Mouse (Mus musculus) left cerebral cortex, postnatal 14 days (tissue): ENCODE measurements around the gene Otub1. TPM values are rescaled to one million over a fixed set of nuclear protein-coding genes. Genes with fewer than 3 reads are reported as not detected.

Source experiments
- DNase-seq, 2 experiments: peaks; one replicate each; pipeline ENCODE4 v3.0.0; 2021 to 2022; ENCODE audit warnings: low spot score in 2 of 2, mixed read lengths in 1 of 2
- intact Hi-C: fragments of 180-260 bp; cut with DNase I; formaldehyde crosslinking; loops from one replicate; pipeline ENCODE4 v1.15.1; 2025
- total RNA-seq, 2 experiments: library from RNA; stranded (reverse); gene quantifications; 2 replicates each; pipeline ENCODE4 v1.2.3; 2021

The Otub1 gene
- total RNA-seq, 2 experiments from 2014 or later = 268 to 271 TPM

DNA sequence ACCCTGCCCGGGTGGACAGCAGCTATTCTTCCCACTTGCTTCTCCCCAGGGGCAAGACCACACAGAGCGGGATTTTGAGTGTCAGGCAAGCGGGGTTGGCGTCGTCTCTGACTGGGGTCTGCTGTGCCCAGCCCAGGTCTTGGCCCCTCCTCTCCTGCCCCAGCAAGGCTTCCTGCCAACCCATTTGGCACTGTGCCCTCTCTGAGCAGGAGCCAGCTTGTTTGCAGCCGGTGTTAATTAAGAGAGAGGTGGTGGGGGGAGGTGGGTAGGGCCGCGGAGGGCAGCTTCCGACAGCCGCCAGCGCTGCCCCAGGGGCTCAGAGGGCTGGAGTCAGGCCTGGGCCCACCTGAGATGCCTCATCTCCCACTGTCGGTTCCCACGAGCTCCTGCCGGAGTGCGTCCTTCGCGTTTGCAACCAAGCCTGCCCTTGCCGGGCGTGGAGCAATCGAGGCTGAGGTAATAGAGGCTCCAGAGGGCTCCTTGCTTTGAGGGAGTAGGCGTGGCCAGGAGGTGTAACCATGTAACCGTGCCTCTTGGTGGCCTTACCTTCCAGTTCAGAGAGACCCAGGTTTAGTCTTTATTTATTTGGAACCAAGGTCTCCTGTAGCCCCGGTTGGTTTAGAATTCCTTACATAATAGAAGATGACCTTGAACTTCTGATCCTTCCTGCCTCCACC, 23.7 kb downstream of the Otub1 start:
- DNase-seq = peak; percentile 73 to 81
- intact Hi-C loops = no loop called here

GRCm38 (mm10) chr19:7181496-7181895, 24.6 kb downstream of the Otub1 start:
- DNase-seq = no peak
- intact Hi-C loops = no loop called here

DNA sequence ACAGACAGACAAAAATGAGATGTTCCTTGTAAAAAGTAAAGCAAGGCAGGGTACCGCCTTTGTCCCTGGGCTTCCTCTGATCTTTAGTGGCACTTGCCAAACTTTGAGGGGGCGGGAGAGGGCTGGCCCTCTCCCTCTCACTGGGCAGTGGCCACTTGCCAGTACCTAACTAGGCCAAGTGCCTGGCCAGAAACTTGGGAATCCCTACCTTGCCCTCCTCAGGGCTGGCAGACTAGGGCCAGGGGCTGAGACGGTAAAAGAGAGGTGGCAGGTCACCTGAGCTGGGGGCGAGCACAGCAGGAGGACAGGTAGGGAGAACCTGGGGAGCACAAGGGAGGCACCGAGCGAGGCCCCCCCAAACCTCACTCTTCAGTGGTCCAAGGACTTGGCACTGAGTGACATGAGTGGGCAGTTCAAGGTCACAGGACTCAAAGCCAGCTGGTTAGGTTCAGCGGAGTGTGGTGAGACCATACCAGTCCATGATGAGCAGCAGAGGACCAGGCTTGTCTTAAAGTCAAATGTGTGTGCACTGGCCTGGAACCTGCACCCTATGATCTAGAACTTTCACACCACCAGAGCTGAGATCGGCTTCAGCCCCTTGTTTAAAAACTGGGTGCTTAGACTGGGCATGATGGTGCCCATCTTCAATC, 25.2 kb downstream of the Otub1 start:
- DNase-seq = no peak
- intact Hi-C loops = no loop called here

DNA sequence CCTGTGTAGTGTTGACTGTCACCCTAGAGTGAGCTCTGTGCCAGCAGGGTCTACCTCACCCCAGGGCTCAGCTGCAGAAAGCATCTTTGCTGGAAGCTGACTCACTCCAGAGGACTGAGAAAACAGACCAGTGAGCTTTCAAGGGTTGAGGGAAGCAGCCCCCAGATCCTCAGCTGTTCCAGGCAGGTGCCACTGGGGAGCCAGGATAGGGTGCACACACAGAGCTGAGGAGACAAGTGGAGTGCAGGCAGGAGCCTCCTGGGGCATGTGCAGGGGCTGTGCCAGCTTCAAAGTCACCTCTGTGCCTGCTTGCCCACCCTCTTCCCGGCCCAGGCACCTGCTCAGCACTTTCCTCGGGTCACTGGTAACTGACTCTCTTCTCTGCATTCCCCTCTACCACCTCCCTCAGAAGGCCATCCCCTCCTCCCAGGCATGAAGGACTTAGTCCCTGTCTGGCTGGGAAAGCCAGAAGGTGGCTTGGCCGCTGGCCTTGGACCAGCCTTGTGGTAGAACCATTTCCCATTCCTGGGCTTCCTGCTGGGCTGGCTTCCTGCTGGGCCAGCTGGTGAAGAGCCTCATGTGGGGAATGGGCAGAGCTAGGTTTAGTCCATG, 27.2 kb downstream of the Otub1 start:
- no peak for DNase-seq
- intact Hi-C loops = no loop called here

DNA sequence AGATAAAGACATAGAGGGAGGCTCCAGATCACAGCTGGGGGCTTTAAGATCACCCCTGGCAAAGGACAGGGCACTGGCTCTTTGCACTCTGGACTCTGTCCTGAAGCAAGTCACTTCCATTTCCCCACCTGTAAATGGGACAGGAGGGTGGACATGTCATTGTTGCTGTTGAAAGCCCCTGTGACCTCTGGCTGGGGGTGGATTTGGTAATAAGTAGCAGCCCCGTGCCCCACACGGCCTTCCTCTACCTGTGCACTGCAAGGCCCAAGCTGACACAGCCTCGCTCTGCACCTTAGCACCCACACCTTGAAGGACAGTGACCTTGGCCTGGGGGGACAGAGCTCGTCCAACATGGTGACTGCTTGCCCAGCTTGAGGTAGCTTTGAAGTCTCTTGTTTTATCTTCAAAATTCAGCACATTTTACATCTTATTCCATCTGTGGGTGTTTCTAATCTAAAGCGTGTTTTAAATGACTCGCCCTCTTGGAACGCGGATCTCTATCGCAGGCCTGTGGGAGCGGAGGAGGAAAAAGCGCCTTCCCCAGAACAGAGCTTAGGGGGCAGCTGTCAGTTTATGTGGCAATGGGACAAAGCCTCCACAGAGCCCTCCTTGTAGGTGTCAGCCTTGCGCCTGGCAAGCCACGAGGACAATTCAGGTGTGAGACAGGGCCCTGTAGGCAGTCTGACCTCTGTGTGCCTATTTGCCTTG, 28.2 kb downstream of the Otub1 start:
- DNase-seq = no peak
- intact Hi-C loops = no loop called here

DNA sequence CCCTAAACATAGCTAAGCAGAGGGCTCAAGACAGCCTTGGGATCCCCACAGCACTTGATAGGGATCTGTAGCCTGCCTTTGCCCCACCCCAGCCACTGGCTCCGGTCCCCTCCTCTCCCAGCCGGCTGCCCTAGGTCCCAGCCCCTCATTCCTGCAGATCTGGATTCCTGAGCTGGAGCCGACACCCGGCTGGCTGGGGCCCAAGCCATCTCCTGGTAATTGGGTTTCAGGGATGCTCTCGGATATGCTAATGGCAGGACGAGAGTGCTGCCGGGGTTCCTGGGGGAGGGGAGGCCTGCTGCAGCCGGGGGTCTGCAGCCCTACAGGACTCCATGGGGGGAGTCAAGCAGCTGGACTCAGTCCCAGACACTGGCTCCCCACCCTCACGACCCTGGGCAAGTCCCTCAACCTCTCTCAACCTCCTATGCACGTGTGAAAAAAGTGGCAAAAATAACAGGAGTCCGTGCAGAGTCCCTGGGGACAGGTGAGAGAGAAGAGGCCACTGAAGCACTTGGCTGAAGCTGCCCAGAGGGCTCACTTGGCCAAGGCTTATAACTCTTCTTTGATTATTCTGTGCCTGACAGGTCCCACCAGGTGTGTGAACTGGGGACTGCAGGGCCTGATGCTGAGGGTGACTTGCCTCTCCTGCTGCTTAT, 29.9 kb downstream of the Otub1 start:
- no peak for DNase-seq
- intact Hi-C loops = no loop called here

DNA sequence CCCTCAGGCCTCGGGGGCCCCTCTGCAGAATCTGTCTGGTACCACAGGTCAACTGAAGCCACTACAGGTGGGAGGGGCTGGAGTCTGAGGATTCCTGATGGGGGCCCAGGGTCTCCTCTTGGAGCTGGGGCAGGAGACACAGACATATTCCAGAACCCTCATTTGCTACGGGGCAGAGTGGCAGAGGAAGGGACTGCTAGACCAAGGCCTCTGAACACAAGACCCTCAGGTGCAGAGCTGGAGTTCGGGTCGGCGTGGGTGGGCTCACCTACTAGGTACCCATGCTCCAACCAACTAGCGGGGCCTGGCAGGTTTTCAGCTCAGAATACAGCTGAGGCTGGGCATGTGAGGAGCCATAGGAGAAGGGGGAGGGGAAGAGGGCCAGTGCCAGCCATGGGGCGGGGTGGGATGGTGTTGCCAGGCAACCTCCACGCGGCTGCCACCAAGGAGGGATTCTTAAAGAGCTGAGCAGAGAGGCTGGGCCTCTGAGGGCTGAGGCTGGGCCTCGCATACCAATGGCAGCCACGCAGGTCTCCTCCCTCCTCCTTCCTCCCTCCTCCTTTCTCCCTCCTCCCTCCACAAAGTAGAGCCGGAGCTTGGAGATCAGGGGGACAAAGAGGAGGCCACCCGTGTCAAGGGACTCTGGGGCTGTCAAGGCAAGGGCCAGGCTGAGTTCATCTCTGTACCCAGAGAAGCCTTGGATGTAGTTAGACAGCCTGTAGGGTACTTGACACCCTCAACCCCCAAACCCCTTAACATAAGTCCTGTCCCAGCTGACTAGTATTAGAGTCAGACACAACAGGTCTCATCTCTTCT, 33.9 kb downstream of the Otub1 start:
- peak; percentile 76 to 85 for DNase-seq
- intact Hi-C loops = no loop called here

- DNase-seq = no peak
- intact Hi-C loops = no loop called here
Measured at GRCm38 (mm10) chr19:7171447-7171846, 34.7 kb downstream of the Otub1 start.

DNA sequence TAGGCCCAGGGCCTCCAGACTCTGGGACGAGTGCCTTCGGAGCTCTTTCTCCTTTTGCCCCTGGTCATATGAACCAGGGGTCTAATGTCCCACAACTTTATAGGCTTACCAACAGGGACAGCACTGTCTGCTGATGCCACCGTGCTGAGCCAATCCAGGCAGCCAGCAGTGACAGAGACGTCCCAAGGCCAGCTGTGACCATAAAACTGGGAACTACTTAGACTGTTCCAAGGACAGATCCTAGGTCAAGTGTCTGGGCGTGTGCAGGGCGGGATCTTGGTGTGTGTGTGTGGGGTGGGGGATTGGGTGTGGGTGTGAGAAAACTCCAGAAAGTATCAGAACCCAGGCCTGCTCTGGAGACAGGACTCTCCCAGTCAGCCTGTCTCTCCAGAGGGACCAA, 35.2 kb downstream of the Otub1 start:
- DNase-seq = no peak
- intact Hi-C loops = no loop called here

DNA sequence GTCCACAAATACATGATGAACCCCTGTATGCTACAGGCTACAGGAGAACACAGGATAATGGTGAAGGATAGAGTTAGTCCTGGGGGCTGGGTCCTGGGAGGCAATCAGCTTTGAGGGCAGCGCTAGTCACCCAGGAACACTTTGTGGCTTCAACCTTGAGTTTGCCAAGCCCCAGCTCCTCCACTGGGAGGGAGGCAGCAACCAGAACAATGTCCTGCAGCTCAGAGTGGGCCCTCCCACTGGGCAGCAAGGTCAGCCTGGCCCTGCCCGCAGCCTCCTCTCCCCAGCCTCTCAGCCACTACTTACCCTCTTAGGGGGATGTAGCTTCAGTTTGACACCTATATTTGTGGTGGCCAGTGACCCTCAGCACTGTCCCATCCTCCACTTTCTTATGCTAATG, 37.7 kb downstream of the Otub1 start:
- intact Hi-C loops = loop anchor here (5.0 kb wide), 1 partner anchor 34 kb away; no protein-coding TSS in a partner anchor
- no peak for DNase-seq

DNA sequence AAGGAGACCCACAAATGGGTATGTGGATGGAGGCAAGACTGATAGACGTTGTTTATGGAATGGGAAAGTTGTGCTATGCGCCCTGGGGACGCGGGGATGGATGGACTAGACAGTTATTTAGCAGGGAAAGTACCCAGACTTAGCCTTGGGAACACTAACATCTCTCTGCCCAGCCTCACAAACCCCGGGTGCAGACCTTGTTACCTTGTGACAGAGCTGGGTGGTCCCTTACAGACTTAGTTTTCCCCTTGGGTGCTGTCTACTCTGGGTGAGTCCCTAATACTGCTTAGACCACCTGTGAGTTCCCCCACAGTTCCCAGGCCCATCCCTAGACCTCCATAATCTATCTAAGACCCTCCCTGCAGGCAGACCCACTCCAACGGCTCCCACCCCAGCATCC, 39.3 kb downstream of the Otub1 start:
- intact Hi-C loops = loop anchor here (5.0 kb wide), 1 partner anchor 36 kb away; no protein-coding TSS in a partner anchor
- DNase-seq = no peak

GRCm38 (mm10) chr19:7166200-7166711, 39.9 kb downstream of the Otub1 start:
- no peak for DNase-seq
- intact Hi-C loops = loop anchor here (5.0 kb wide), 1 partner anchor 36 kb away; no protein-coding TSS in a partner anchor

GRCm38 (mm10) chr19:7165509-7166199, 40.5 kb downstream of the Otub1 start:
- peak in 1 of 2 experiments; percentile 41 for DNase-seq
- intact Hi-C loops = loop anchor here (5.0 kb wide), 1 partner anchor 37 kb away; no protein-coding TSS in a partner anchor

- DNase-seq = peak in 1 of 2 experiments; percentile 40
- intact Hi-C loops = loop anchor here (5.0 kb wide), 1 partner anchor 37 kb away; no protein-coding TSS in a partner anchor
Measured at GRCm38 (mm10) chr19:7164820-7165323, 41.2 kb downstream of the Otub1 start.

DNA sequence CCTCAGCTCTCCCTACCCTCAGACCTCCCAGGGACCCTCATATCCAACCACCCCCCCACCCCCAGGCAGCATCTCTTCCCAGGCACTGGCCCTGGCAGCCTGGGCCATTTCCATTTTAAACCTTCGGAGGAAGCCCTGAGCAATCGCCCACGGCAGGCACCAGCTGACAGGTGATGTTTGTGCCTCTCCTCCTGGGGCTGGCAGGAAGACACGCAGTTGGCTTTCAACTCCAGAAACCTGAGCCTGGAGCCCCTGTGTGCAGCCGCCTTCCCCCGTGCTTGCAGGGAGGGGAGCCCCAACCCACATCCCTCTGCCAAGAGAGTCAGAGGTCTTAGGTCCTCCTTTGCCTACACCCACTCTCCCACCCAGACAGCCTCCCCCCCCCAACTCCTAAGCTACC, 41.9 kb downstream of the Otub1 start:
- DNase-seq = peak in 1 of 2 experiments; percentile 53
- intact Hi-C loops = no loop called here

GRCm38 (mm10) chr19:7161064-7161463, 45.1 kb downstream of the Otub1 start:
- no peak for DNase-seq
- intact Hi-C loops = no loop called here

GRCm38 (mm10) chr19:7160151-7160906, 45.8 kb downstream of the Otub1 start:
- DNase-seq = peak; percentile 59 to 62
- intact Hi-C loops = loop anchor here (1.0 kb wide), 1 partner anchor 92 kb away; no protein-coding TSS in a partner anchor
